Mouse (Mus musculus) myocyte (in vitro differentiated cells): Measurements from ENCODE around the gene Dgat2l6.

ENCODE experiments used
- POLR2A ChIP-seq: IDR thresholded peaks from one replicate; pipeline ENCODE4 v1.6.1; 2011; ENCODE audit warnings: low read depth, mild to moderate bottlenecking, control low read depth, moderate library complexity; ENCODE audit not compliant: insufficient read length
- USF1 ChIP-seq: IDR thresholded peaks from one replicate; pipeline ENCODE4 v1.6.1; 2011; ENCODE audit warnings: low read depth, mild to moderate bottlenecking, control low read depth, moderate library complexity

DNA sequence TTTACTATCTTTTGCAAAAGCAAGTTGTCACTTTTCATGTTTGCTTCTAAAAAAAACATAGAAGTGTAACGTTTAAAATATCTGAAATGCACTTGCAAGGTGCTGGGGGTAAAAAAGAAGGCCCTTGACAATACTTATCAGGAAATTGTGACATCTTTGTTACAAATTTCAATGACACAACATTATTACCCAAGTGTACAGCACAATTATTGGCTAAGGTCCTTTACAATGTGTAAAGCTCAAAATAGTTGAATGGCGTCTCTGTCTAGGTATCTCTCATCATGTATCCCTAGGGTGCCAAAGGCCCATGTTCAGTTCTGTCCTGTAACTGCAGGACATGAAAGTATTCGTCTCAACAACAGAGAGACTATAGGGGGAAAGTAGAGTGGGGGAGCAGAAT lies 31.4 kb downstream of the Dgat2l6 start:
- TF ChIP-seq POLR2A (no peak), USF1 (no peak)
